8 mouse cellular contexts compared by ENCODE assay signal in the genomic region with DNA sequence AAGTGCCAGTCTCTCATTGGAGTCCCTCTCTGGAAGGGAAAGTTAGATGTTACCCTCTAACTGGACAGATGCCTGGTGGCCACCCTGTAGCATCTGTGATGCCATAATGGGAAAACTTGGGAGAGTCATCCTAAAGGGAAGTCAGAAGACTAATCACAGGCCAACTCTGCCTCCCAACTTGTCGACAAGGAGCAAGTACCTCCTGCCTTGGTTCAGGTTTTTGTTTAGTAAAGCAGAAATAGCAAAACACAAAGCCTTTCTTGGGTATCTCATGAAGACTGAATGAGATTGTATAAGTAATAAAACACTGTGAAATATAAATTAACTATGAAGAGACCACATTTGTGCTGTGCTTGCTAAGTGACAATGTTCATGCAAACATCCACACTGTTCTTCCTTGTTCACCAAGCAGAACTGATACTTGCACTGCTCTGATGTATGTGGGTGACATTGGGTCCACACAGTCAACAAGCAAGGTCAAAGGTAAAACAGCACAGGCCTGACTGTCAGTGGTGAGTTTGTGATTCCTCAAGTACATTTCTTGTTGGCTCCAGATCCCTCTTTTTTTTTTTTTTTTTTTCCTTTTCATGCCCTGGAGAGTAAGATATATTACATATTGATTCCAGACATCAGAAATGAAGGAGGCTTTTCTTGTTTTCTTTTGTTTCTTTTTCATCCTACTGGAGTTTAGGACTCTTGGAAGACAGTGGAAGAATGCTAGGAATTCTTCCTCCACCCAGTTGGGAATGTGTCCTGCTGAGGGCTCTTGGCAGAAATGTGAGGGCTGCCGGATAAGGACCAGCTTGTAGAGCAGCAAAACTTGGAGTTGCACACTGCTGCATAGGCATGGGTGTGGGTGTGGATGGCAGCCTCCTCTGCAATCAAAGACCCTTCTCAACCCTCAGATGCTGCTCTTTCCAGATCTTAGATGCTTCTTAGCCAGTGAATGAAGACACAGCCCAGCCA. TPM values are rescaled to one million over a fixed set of nuclear protein-coding genes. Genes with fewer than 3 reads are reported as not detected.
A peak's percentile ranks its signal among the peaks of the same experiment; 100 is the strongest.
DNase-seq lines count a peak whose midpoint lies in the region; ATAC-seq and TF ChIP-seq lines count a peak whose summit lies in the region.

A gene (minus strand): TSS at position 51 of the 966 bp plus-strand sequence.

- no peak for ATAC-seq in intestine, embryonic 14.5 days (replicated peaks; ENCODE audit: low FRiP score, low TSS enrichment, low read depth)
- ATAC-seq in intestine, postnatal 0 days = no peak

- H3K27ac ChIP-seq in intestine, embryonic 14.5 days (ENCODE audit: low read depth) = no peak within 1 kb of the TSS
- no peak within 1 kb of the TSS for H3K27ac ChIP-seq in intestine, postnatal 0 days (ENCODE audit: low read depth, low read length)

- H3K4me2 ChIP-seq in intestine, embryonic 14.5 days (ENCODE audit: low read length) = no peak within 1 kb of the TSS
- H3K4me2 ChIP-seq in intestine, postnatal 0 days (replicated peaks; ENCODE audit: low read depth) = no peak within 1 kb of the TSS

- no peak within 1 kb of the TSS for H3K9ac ChIP-seq in intestine, embryonic 14.5 days (ENCODE audit: low read length)
- no peak within 1 kb of the TSS for H3K9ac ChIP-seq in intestine, postnatal 0 days (ENCODE audit: low read depth, low read length)

- H3K36me3 ChIP-seq in intestine, embryonic 14.5 days (ENCODE audit: control insufficient read depth, insufficient read depth, low read length) = no peaks in the 10 kb centered on the region
- H3K36me3 ChIP-seq in intestine, postnatal 0 days (ENCODE audit: control insufficient read depth, insufficient read depth) = no peaks in the 10 kb centered on the region

- H3K4me3 ChIP-seq in intestine, embryonic 14.5 days (ENCODE audit: low read depth, low read length) = no peak within 1 kb of the TSS
- H3K4me3 ChIP-seq in intestine, postnatal 0 days (ENCODE audit: low read depth, low read length) = no peak within 1 kb of the TSS

- H3K9me3 ChIP-seq in intestine, embryonic 14.5 days (ENCODE audit: control insufficient read depth, low read length) = no peaks in the 10 kb centered on the region
- no peaks in the 10 kb centered on the region for H3K9me3 ChIP-seq in intestine, postnatal 0 days (ENCODE audit: control insufficient read depth)

- H3K27me3 ChIP-seq in intestine, embryonic 14.5 days (replicated peaks; ENCODE audit: control insufficient read depth, insufficient read depth, low read length) = no peaks in the 10 kb centered on the region
- H3K27me3 ChIP-seq in intestine, postnatal 0 days (replicated peaks; ENCODE audit: control insufficient read depth, insufficient read depth, low read length) = no peaks in the 10 kb centered on the region

- no peak for DNase-seq in intestine, embryonic 14.5 days (ENCODE audit: low spot score)
- no peak for DNase-seq in adrenal gland, postnatal 36 days
- peak; percentile 5 to 6 for DNase-seq in heart, adult 9 months (ENCODE audit: low spot score in 2 of 2)
- no peak for DNase-seq in left cerebral cortex, postnatal 36 days (ENCODE audit: low spot score in 2 of 2)
- DNase-seq in MN1 (ENCODE audit: low spot score) = no peak
- no peak for DNase-seq in ovary, adult 18-20 months (ENCODE audit: low spot score)
- DNase-seq in cerebellum, postnatal 10 days = no peak

- intact Hi-C loops in left cerebral cortex, postnatal 36 days (cut with DNase I) = no loop called here

- peaks cover 12% of the 10 kb centered on the region for H3K4me1 ChIP-seq in intestine, embryonic 14.5 days (replicated peaks; ENCODE audit: control insufficient read depth, insufficient read depth, low read length)
- H3K4me1 ChIP-seq in intestine, postnatal 0 days (replicated peaks; ENCODE audit: control insufficient read depth, insufficient read depth, low read length) = no peaks in the 10 kb centered on the region

- no peak for TF ChIP-seq CTCF in intestine, postnatal 0 days (IDR thresholded peaks at IDR 0.05; ENCODE audit: low read depth)

- 52% methylated on average over 2 of the region's 2 CpGs for WGBS in intestine, embryonic 14.5 days
- WGBS in intestine, postnatal 0 days = 46% methylated on average over 2 of the region's 2 CpGs

RNA-seq across cellular contexts. Expression of the gene that starts here (rescaled TPM):
- polyA plus RNA-seq in intestine, embryonic 14.5 days (2014; fragmentation: Nextera tagmentation; extraction: Ambion mirVana) = 11.1 and 12.2 TPM in 2 replicates
- polyA plus RNA-seq in intestine, postnatal 0 days (2015; fragmentation: Nextera tagmentation; extraction: Ambion mirVana) = 3.1 and 3.7 TPM in 2 replicates
- 10 to 100 TPM; 20.5 to 23.2 TPM for total RNA-seq in adrenal gland, postnatal 36 days (2021)
- 10 to 100 TPM; 50.5 to 57.5 TPM for total RNA-seq in left cerebral cortex, postnatal 36 days (2021)

Comparison
In these comparisons a context has a peak if more than half of its experiments do, and no peak if none do; other contexts are left out.
1. DNase-seq: peak in heart, adult 9 months (2 of 2); none in intestine, embryonic 14.5 days (single experiment), adrenal gland, postnatal 36 days (0 of 2), left cerebral cortex, postnatal 36 days (0 of 2), MN1 (single experiment), ovary, adult 18-20 months (single experiment) and cerebellum, postnatal 10 days (0 of 2).